Mouse (Mus musculus) spleen, postnatal 0 days (tissue): ENCODE measurements around the gene Smchd1. TPM values are rescaled to one million over a fixed set of nuclear protein-coding genes. Genes with fewer than 3 reads are reported as not detected.

Source experiments
- polyA plus RNA-seq: library from polyadenylated mRNA; unstranded; fragments of >200 nt; fragmentation: Nextera tagmentation; extraction: Ambion mirVana; gene quantifications from 2 replicates; pipeline ENCODE4 v1.2.1, GENCODE M21; 2015

Gene Smchd1
- 64.6 and 66.7 TPM in 2 replicates for polyA plus RNA-seq

GRCm38 (mm10) chr17:71474762-71475704, at the start of gene Smchd1:
TSS of gene Smchd1 (minus strand) at chr17:71475343.

GRCm38 (mm10) chr17:71459818-71460217, 15.3 kb downstream of the Smchd1 start, which contains the start of gene Gm4707:
TSS of gene Gm4707 (minus strand) at chr17:71459918.

GRCm38 (mm10) chr17:71311340-71312171, 163.6 kb downstream of the Smchd1 start, which contains the start of gene Emilin2:
TSS of gene Emilin2 (minus strand) at chr17:71311978.

Other genes starting within 250 kb of the Smchd1 start
- gene Emilin2, start 163.4 kb downstream of the Smchd1 start, polyA plus RNA-seq, result 30.0 and 33.0 TPM in 2 replicates
- gene Gm4707, start 15.4 kb downstream of the Smchd1 start, polyA plus RNA-seq, result 3.1 and 3.7 TPM in 2 replicates
- 44.4 and 48.3 TPM in 2 replicates for gene Ndc80, start 51.5 kb upstream of the Smchd1 start, polyA plus RNA-seq
- gene Spdya, start 76.7 kb upstream of the Smchd1 start, polyA plus RNA-seq, result 0.49 and 0.69 TPM in 2 replicates
- gene Wdr43, start 140.6 kb upstream of the Smchd1 start, polyA plus RNA-seq, result 46.1 and 50.0 TPM in 2 replicates
- gene Togaram2, start 197.9 kb upstream of the Smchd1 start, polyA plus RNA-seq, result 0.12 and 0.41 TPM in 2 replicates